Mouse (Mus musculus) ES-Bruce4 (cell line): ENCODE data around the gene F2r. TPM values are rescaled to one million over a fixed set of nuclear protein-coding genes. Genes with fewer than 3 reads are reported as not detected.
A peak's percentile ranks its signal among the peaks of the same experiment; 100 is the strongest.

Experiments used
- H3K27ac ChIP-seq: 2 replicates; pipeline ENCODE4 v1.5.1; 2012; ENCODE audit warnings: low read length, inconsistent platforms; ENCODE audit not compliant: insufficient read depth
- H3K27me3 ChIP-seq: 2 replicates; pipeline ENCODE4 v1.6.1; 2012; ENCODE audit warnings: mild to moderate bottlenecking, low read length, inconsistent platforms; ENCODE audit not compliant: control insufficient read depth, poor library complexity, insufficient read depth, severe bottlenecking
- H3K36me3 ChIP-seq: 2 replicates; pipeline ENCODE4 v1.6.1; 2012; ENCODE audit warnings: inconsistent platforms, mild to moderate bottlenecking, low read length, moderate library complexity; ENCODE audit not compliant: control insufficient read depth, poor library complexity, insufficient read depth, severe bottlenecking
- H3K4me1 ChIP-seq: one replicate; pipeline ENCODE4 v1.8.1; 2011; ENCODE audit warnings: low read length; ENCODE audit not compliant: control insufficient read depth, insufficient read depth
- H3K4me3 ChIP-seq: 2 replicates; pipeline ENCODE4 v1.5.1; 2011; ENCODE audit warnings: low read depth, mild to moderate bottlenecking, low read length
- H3K9ac ChIP-seq: 2 replicates; pipeline ENCODE4 v1.6.1; 2012; ENCODE audit warnings: low read depth, mild to moderate bottlenecking, inconsistent platforms; ENCODE audit not compliant: poor library complexity, severe bottlenecking
- H3K9me3 ChIP-seq: replicated peaks from 2 replicates; pipeline ENCODE4 v1.6.1; 2012; ENCODE audit warnings: mild to moderate bottlenecking, low read length, inconsistent platforms; ENCODE audit not compliant: control insufficient read depth, poor library complexity, insufficient read depth, severe bottlenecking
- CTCF ChIP-seq: IDR thresholded peaks from one replicate; pipeline ENCODE4 v1.8.1; 2011; ENCODE audit warnings: low read depth, low read length
- EP300 ChIP-seq: IDR thresholded peaks from 2 replicates; pipeline ENCODE4 v1.6.1; 2011; ENCODE audit warnings: low read depth, low read length; ENCODE audit not compliant: insufficient read depth
- POLR2A ChIP-seq: IDR thresholded peaks from one replicate; pipeline ENCODE4 v1.8.1; 2011; ENCODE audit warnings: low read length; ENCODE audit not compliant: insufficient read depth
- polyA plus RNA-seq: library from polyadenylated mRNA; stranded (reverse); fragments of >200 nt; gene quantifications from 2 replicates; pipeline ENCODE4 v1.2.4, GENCODE M21; 2011; ENCODE audit warnings: low read depth; ENCODE audit not compliant: missing spikeins, insufficient read depth, insufficient read length

The F2r gene
- polyA plus RNA-seq, 1 experiment, result 36.7 TPM

GRCm38 (mm10) chr13:95607019-95607418 lies 11.3 kb downstream of the F2r start:
- Histone ChIP-seq H3K4me1 (peaks cover 3% of the 10 kb centered on the region), H3K27me3 (no peaks in the 10 kb centered on the region), H3K9ac (no peak overlapping the region), H3K9me3 (no peaks in the 10 kb centered on the region), H3K27ac (no peak overlapping the region), H3K36me3 (no peaks in the 10 kb centered on the region), H3K4me3 (no peak overlapping the region)
- TF ChIP-seq EP300 (no peak), POLR2A (no peak), CTCF (no peak)

- Histone ChIP-seq H3K9me3 (no peaks in the 10 kb centered on the region), H3K9ac (no peak overlapping the region), H3K36me3 (no peaks in the 10 kb centered on the region), H3K4me3 (peak overlapping the region; percentile 38), H3K27ac (no peak overlapping the region), H3K27me3 (no peaks in the 10 kb centered on the region), H3K4me1 (no peaks in the 10 kb centered on the region)
- TF ChIP-seq POLR2A (no peak), EP300 (no peak), CTCF (no peak)
These were observed 14.0 kb downstream of the F2r start for GRCm38 (mm10) chr13:95604288-95604687.

- H3K9ac ChIP-seq, result no peak overlapping the region
These were observed 18.4 kb downstream of the F2r start for GRCm38 (mm10) chr13:95599833-95600359.

GRCm38 (mm10) chr13:95598232-95598920 lies 19.9 kb downstream of the F2r start:
- no peak for TF ChIP-seq EP300
- no peak for TF ChIP-seq POLR2A
- TF ChIP-seq CTCF, result no peak
- Histone ChIP-seq H3K36me3 (no peaks in the 10 kb centered on the region), H3K9me3 (no peaks in the 10 kb centered on the region), H3K9ac (no peak overlapping the region), H3K4me3 (no peak overlapping the region), H3K4me1 (peaks cover 4% of the 10 kb centered on the region), H3K27me3 (no peaks in the 10 kb centered on the region), H3K27ac (no peak overlapping the region)

More at GRCm38 (mm10) chr13:95599833-95600359, 18.4 kb downstream of the F2r start:
- no peak overlapping the region for H3K27ac ChIP-seq
- no peaks in the 10 kb centered on the region for H3K36me3 ChIP-seq
- TF ChIP-seq EP300, result 0 out of 2 replicates have a peak, but pooled peaks have one; percentile 4
- no peak for TF ChIP-seq CTCF
- no peak for TF ChIP-seq POLR2A
- no peaks in the 10 kb centered on the region for H3K27me3 ChIP-seq
- H3K4me3 ChIP-seq, result no peak overlapping the region
- H3K9me3 ChIP-seq, result no peaks in the 10 kb centered on the region
- peaks cover 4% of the 10 kb centered on the region for H3K4me1 ChIP-seq

- no peaks in the 10 kb centered on the region for H3K27me3 ChIP-seq
- TF ChIP-seq POLR2A (no peak), CTCF (no peak), EP300 (no peak)
- peaks cover 4% of the 10 kb centered on the region for H3K4me1 ChIP-seq
- no peaks in the 10 kb centered on the region for H3K9me3 ChIP-seq
- no peak overlapping the region for H3K9ac ChIP-seq
- H3K4me3 ChIP-seq, result no peak overlapping the region
- H3K27ac ChIP-seq, result no peak overlapping the region
- H3K36me3 ChIP-seq, result no peaks in the 10 kb centered on the region
These were observed 20.7 kb downstream of the F2r start for GRCm38 (mm10) chr13:95597578-95597977.

GRCm38 (mm10) chr13:95596689-95597088 lies 21.6 kb downstream of the F2r start:
- no peak overlapping the region for H3K4me3 ChIP-seq
- H3K9ac ChIP-seq, result no peak overlapping the region
- H3K36me3 ChIP-seq, result no peaks in the 10 kb centered on the region
- no peaks in the 10 kb centered on the region for H3K27me3 ChIP-seq
- TF ChIP-seq EP300 (peak; percentile 82), CTCF (no peak), POLR2A (no peak)
- H3K27ac ChIP-seq, result no peak overlapping the region
- H3K9me3 ChIP-seq, result no peaks in the 10 kb centered on the region
- peaks cover 4% of the 10 kb centered on the region for H3K4me1 ChIP-seq
